Mouse (Mus musculus) CH12.LX (cell line): ENCODE results near the gene Focad.

Source experiments
- CHD1 ChIP-seq: IDR thresholded peaks from 2 replicates; pipeline ENCODE4 v1.6.1; 2012; ENCODE audit warnings: low read depth, low read length, improper control_type of control experiment, inconsistent platforms
- CTCF ChIP-seq, 2 experiments: IDR thresholded peaks in 1 of 2; conservative IDR thresholded peaks in 1 of 2; 2 replicates each; pipeline ENCODE4 v1.5.1; 2011 to 2012; ENCODE audit warnings: low read depth in 2 of 2, low read length in 2 of 2, improper control_type of control experiment in 1 of 2, inconsistent platforms in 1 of 2, mild to moderate bottlenecking in 1 of 2, moderate library complexity in 1 of 2
- ELF1 ChIP-seq: IDR thresholded peaks from 2 replicates; pipeline ENCODE4 v1.6.1; 2014; ENCODE audit warnings: low read depth, mild to moderate bottlenecking, inconsistent platforms, low read length, improper control_type of control experiment
- HCFC1 ChIP-seq: IDR thresholded peaks from 2 replicates; pipeline ENCODE4 v1.6.1; 2012; ENCODE audit warnings: low read depth, mild to moderate bottlenecking, inconsistent platforms, low read length, improper control_type of control experiment
- POLR2A ChIP-seq: IDR thresholded peaks from 2 replicates; pipeline ENCODE4 v1.6.1; 2011; ENCODE audit warnings: low read depth, mild to moderate bottlenecking, improper control_type of control experiment, low read length
- POLR2AphosphoS2 ChIP-seq: IDR thresholded peaks from 2 replicates; pipeline ENCODE4 v1.6.1; 2011; ENCODE audit warnings: low read depth, low read length, improper control_type of control experiment
- RAD21 ChIP-seq: IDR thresholded peaks from 2 replicates; pipeline ENCODE4 v1.6.1; 2011; ENCODE audit warnings: low read depth, mild to moderate bottlenecking, low read length, improper control_type of control experiment, moderate library complexity
- RCOR1 ChIP-seq: conservative IDR thresholded peaks from 2 replicates; pipeline ENCODE4 v1.6.1; 2012; ENCODE audit warnings: low read depth, mild to moderate bottlenecking, inconsistent platforms, low read length, improper control_type of control experiment
- TCF12 ChIP-seq: IDR thresholded peaks from 2 replicates; pipeline ENCODE4 v1.6.1; 2014; ENCODE audit warnings: low read depth, mild to moderate bottlenecking, inconsistent platforms, low read length, improper control_type of control experiment
- UBTF ChIP-seq: IDR thresholded peaks from 2 replicates; pipeline ENCODE4 v1.6.1; 2012; ENCODE audit warnings: low read depth, mild to moderate bottlenecking, inconsistent platforms, low read length, improper control_type of control experiment, moderate library complexity
- USF1 ChIP-seq: IDR thresholded peaks from 2 replicates; pipeline ENCODE4 v1.6.1; 2014; ENCODE audit warnings: low read depth, mild to moderate bottlenecking, inconsistent platforms, low read length, improper control_type of control experiment
- ZC3H11A ChIP-seq: IDR thresholded peaks from 2 replicates; pipeline ENCODE4 v1.6.1; 2012; ENCODE audit warnings: low read depth, mild to moderate bottlenecking, inconsistent platforms, low read length, improper control_type of control experiment
- ZNF384 ChIP-seq: IDR thresholded peaks from 2 replicates; pipeline ENCODE4 v1.6.1; 2012; ENCODE audit warnings: low read depth, low read length, improper control_type of control experiment, inconsistent platforms

- TF ChIP-seq POLR2AphosphoS2 (no peak), POLR2A (no peak), CTCF (conservative IDR thresholded peaks at IDR 0.05 in 1 of 2, IDR thresholded peaks at IDR 0.05 in 1 of 2; ENCODE audit: low read depth in 2 of 2, low read length in 2 of 2) (no peak), ZC3H11A (no peak), CHD1 (peak; percentile 86; the same call in 1 of the 2 replicates), ELF1 (no peak), TCF12 (no peak), RCOR1 (no peak), UBTF (no peak), ZNF384 (no peak), USF1 (no peak), RAD21 (no peak), HCFC1 (no peak)
These were observed 184.1 kb downstream of the Focad start for GRCm38 (mm10) chr4:88278524-88278923.
